Mouse (Mus musculus): Measurements from ENCODE around the gene Cacna2d3. TPM values are rescaled to one million over a fixed set of nuclear protein-coding genes. Genes with fewer than 3 reads are reported as not detected.

Gene Cacna2d3
- polyA plus RNA-seq, 2 experiments, result 0.03 TPM; not detected in 1

DNA sequence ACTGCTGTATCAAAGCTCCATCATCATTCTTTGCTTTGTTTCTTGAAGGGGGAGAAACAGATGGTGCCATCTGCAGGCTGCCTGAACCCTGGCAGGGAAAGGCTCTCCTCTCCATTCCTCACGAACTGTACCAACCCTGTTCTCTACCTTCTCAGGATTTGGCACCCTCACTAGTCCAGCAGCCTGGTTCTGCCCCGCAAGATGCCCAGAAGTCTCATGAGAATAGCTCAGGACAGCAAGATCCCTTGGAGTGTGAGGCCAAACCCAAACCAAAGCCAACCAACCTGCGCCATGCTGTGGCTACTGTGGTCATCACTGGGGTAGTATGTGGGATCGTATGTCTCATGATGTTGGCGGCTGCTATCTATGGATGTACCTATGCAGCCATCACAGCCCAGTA, 694.4 kb downstream of the Cacna2d3 start:
- H3K36me3 ChIP-seq (replicated peaks; ENCODE audit: control insufficient read depth, insufficient read depth, low read depth), result no peaks in the 10 kb centered on the region
- DNase-seq (ENCODE audit: low read depth in 3 of 3, low spot score in 3 of 3) (no peak), ATAC-seq (ENCODE audit: insufficient read depth) (no peak)
- H3K4me3 ChIP-seq (ENCODE audit: insufficient read depth in 1 of 2, low read depth in 2 of 2, low read length in 2 of 2), result no peak overlapping the region
- H3K9me3 ChIP-seq (ENCODE audit: control insufficient read depth, low read length), result no peaks in the 10 kb centered on the region
- TF ChIP-seq CTCF (IDR thresholded peaks at IDR 0.05; ENCODE audit: low read depth) (no peak), EP300 (IDR thresholded peaks at IDR 0.05; ENCODE audit: low read depth) (no peak)
- no peak overlapping the region for H3K4me2 ChIP-seq (ENCODE audit: low read depth)
- H3K9ac ChIP-seq (replicated peaks), result no peak overlapping the region
- no peaks in the 10 kb centered on the region for H3K27me3 ChIP-seq (ENCODE audit: control insufficient read depth, insufficient read depth, low read length)
- no peaks in the 10 kb centered on the region for H3K4me1 ChIP-seq (replicated peaks; ENCODE audit: control insufficient read depth in 2 of 2, insufficient read depth in 2 of 2, low read length in 1 of 2)
- 59% methylated on average over 5 of the region's 5 CpGs for WGBS (ENCODE audit: insufficient replicate concordance)
- no peak overlapping the region for H3K27ac ChIP-seq

DNA sequence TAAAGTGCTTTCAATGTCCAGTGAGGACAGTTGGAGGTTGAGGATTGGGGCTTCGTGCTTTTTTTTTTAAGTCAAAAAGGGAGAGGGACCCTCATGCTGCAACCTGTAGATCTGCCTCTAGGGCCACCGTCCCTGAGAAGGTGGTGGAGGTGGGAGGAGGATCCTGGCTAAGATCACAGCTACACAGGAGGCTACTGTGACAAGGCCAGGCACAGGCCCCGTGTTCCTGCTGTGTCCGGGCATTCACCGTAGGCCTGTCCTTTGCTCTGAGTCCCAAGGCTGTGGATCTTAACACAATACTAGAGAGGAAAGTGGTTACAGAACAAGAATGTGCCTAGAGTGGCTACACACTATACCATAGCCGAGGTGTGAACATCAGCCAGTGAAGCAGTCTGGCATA, 696.3 kb downstream of the Cacna2d3 start:
- ATAC-seq (ENCODE audit: insufficient read depth) (no peak), DNase-seq (ENCODE audit: low read depth in 3 of 3, low spot score in 3 of 3) (no peak)
- 61% methylated on average over 6 of the region's 6 CpGs for WGBS (ENCODE audit: insufficient replicate concordance)
- TF ChIP-seq EP300 (IDR thresholded peaks at IDR 0.05; ENCODE audit: low read depth), result no peak
- no peak for TF ChIP-seq CTCF (IDR thresholded peaks at IDR 0.05; ENCODE audit: low read depth)
- no peak overlapping the region for H3K27ac ChIP-seq
- H3K36me3 ChIP-seq (replicated peaks; ENCODE audit: control insufficient read depth, insufficient read depth, low read depth), result no peaks in the 10 kb centered on the region
- no peak overlapping the region for H3K4me3 ChIP-seq (ENCODE audit: insufficient read depth in 1 of 2, low read depth in 2 of 2, low read length in 2 of 2)
- H3K9ac ChIP-seq (replicated peaks), result no peak overlapping the region
- H3K4me1 ChIP-seq (replicated peaks; ENCODE audit: control insufficient read depth in 2 of 2, insufficient read depth in 2 of 2, low read length in 1 of 2), result no peaks in the 10 kb centered on the region
- no peaks in the 10 kb centered on the region for H3K9me3 ChIP-seq (ENCODE audit: control insufficient read depth, low read length)
- H3K27me3 ChIP-seq (ENCODE audit: control insufficient read depth, insufficient read depth, low read length), result no peaks in the 10 kb centered on the region
- H3K4me2 ChIP-seq (ENCODE audit: low read depth), result no peak overlapping the region

DNA sequence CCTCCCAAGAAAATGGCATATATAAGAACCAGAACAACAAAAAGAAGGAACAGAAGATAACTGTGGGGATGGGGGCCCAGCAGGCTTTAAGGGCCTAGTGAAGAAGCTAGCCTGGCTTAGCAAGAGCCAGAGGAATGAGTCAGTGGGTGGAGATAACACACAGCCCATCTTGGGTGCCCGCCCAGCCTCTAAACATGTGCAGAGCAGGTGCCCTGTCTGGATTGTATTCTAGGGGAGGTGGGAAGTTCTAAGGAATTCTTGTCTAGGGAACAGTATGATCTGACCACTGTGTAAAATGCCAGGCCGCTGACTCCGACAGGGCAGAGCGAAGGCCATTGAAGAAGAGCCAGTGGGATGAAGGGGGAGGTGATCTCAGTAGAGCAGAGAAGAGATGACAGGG, 698.4 kb downstream of the Cacna2d3 start:
- Histone ChIP-seq H3K9ac (replicated peaks) (no peak overlapping the region), H3K27ac (no peak overlapping the region), H3K27me3 (ENCODE audit: control insufficient read depth, insufficient read depth, low read length) (no peaks in the 10 kb centered on the region), H3K4me3 (ENCODE audit: insufficient read depth in 1 of 2, low read depth in 2 of 2, low read length in 2 of 2) (no peak overlapping the region), H3K4me1 (replicated peaks; ENCODE audit: control insufficient read depth in 2 of 2, insufficient read depth in 2 of 2, low read length in 1 of 2) (no peaks in the 10 kb centered on the region), H3K4me2 (ENCODE audit: low read depth) (no peak overlapping the region), H3K36me3 (replicated peaks; ENCODE audit: control insufficient read depth, insufficient read depth, low read depth) (no peaks in the 10 kb centered on the region), H3K9me3 (ENCODE audit: control insufficient read depth, low read length) (no peaks in the 10 kb centered on the region)
- DNase-seq (ENCODE audit: low read depth in 3 of 3, low spot score in 3 of 3) (no peak), ATAC-seq (ENCODE audit: insufficient read depth) (no peak)
- TF ChIP-seq CTCF (IDR thresholded peaks at IDR 0.05; ENCODE audit: low read depth) (no peak), EP300 (IDR thresholded peaks at IDR 0.05; ENCODE audit: low read depth) (no peak)
- WGBS (ENCODE audit: insufficient replicate concordance), result 76% methylated on average over 4 of the region's 4 CpGs

DNA sequence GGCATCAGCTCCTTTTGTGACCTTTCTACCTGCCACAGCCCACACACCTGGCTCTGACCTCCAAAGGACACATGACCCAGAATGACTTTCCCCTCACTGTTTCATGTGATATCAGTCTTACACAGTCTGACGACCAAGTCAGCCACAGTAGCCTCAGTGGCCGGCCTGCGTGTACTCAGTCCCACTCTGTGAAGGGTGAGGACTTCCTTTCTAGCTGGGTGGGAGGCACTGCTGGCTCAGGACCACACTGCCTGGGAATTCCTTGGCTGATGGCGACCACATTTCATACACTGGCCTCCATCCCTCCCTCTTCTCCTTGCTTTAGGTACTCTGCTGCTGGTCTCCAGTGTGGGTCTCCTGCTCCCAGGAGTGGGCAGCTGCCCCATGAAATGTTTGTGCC, 700.4 kb downstream of the Cacna2d3 start:
- Histone ChIP-seq H3K9me3 (ENCODE audit: control insufficient read depth, low read length) (no peaks in the 10 kb centered on the region), H3K27ac (no peak overlapping the region), H3K36me3 (replicated peaks; ENCODE audit: control insufficient read depth, insufficient read depth, low read depth) (no peaks in the 10 kb centered on the region), H3K4me1 (replicated peaks; ENCODE audit: control insufficient read depth in 2 of 2, insufficient read depth in 2 of 2, low read length in 1 of 2) (peaks cover 0 to 2% of the 10 kb centered on the region in 2 experiments; a peak in 2 of 4 replicates), H3K9ac (replicated peaks) (no peak overlapping the region), H3K27me3 (ENCODE audit: control insufficient read depth, insufficient read depth, low read length) (no peaks in the 10 kb centered on the region), H3K4me3 (ENCODE audit: insufficient read depth in 1 of 2, low read depth in 2 of 2, low read length in 2 of 2) (no peak overlapping the region), H3K4me2 (ENCODE audit: low read depth) (no peak overlapping the region)
- 41% methylated on average over 4 of the region's 4 CpGs for WGBS (ENCODE audit: insufficient replicate concordance)
- TF ChIP-seq EP300 (IDR thresholded peaks at IDR 0.05; ENCODE audit: low read depth), result no peak
- no peak for TF ChIP-seq CTCF (IDR thresholded peaks at IDR 0.05; ENCODE audit: low read depth)
- DNase-seq (ENCODE audit: low read depth in 3 of 3, low spot score in 3 of 3) (no peak), ATAC-seq (ENCODE audit: insufficient read depth) (no peak)

DNA sequence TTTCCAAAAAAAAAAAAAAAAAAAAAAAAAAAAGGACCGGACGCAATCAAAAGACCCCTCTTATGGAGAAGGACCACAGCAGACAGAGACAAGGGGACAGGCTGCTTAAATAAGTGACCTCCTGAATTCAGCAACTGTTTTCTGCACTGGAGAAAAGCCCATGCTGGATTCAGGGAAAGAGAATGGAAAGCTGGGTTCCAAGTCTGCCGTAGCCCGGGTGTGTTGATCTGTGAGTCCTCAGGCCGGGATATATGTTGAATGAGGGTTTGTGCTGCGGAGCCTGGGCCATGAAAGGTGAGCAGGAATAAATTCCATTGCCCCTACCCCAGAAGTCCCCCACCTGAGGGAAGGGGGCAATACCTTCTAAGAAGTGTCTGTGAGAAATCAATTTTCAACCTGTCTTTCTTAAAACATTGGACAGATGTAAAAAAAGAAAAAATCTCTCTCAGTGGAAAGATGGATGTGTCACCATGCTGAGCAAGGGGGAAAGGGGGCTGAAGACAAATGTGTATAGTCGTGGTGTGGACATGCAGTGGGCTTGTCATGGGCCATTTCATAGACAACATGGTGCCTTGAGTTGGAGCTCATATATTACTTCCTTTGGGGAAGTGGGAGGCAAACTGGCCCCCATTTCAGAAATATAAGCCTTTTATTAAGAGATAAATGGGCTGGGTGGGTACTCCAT, 703.2 kb downstream of the Cacna2d3 start:
- H3K4me1 ChIP-seq (replicated peaks; ENCODE audit: control insufficient read depth in 2 of 2, insufficient read depth in 2 of 2, low read length in 1 of 2), result peaks cover 0 to 3% of the 10 kb centered on the region in 2 experiments; a peak in 2 of 4 replicates
- ATAC-seq (ENCODE audit: insufficient read depth) (no peak), DNase-seq (ENCODE audit: low read depth in 3 of 3, low spot score in 3 of 3) (no peak)
- no peaks in the 10 kb centered on the region for H3K27me3 ChIP-seq (ENCODE audit: control insufficient read depth, insufficient read depth, low read length)
- 42% methylated on average over 7 of the region's 7 CpGs for WGBS (ENCODE audit: insufficient replicate concordance)
- no peak overlapping the region for H3K9ac ChIP-seq (replicated peaks)
- no peaks in the 10 kb centered on the region for H3K9me3 ChIP-seq (ENCODE audit: control insufficient read depth, low read length)
- no peak overlapping the region for H3K4me3 ChIP-seq (ENCODE audit: insufficient read depth in 1 of 2, low read depth in 2 of 2, low read length in 2 of 2)
- TF ChIP-seq EP300 (IDR thresholded peaks at IDR 0.05; ENCODE audit: low read depth) (no peak), CTCF (IDR thresholded peaks at IDR 0.05; ENCODE audit: low read depth) (no peak)
- no peaks in the 10 kb centered on the region for H3K36me3 ChIP-seq (replicated peaks; ENCODE audit: control insufficient read depth, insufficient read depth, low read depth)
- H3K27ac ChIP-seq, result no peak overlapping the region
- H3K4me2 ChIP-seq (ENCODE audit: low read depth), result no peak overlapping the region

All from liver, embryonic 14.5 days (tissue).